Mouse (Mus musculus) ES-Bruce4 (cell line): Measurements from ENCODE around the gene Serpina1e.

Experiments used
- CTCF ChIP-seq: IDR thresholded peaks from one replicate; pipeline ENCODE4 v1.8.1; 2011; ENCODE audit warnings: low read depth, low read length
- EP300 ChIP-seq: IDR thresholded peaks from 2 replicates; pipeline ENCODE4 v1.6.1; 2011; ENCODE audit warnings: low read depth, low read length; ENCODE audit not compliant: insufficient read depth
- POLR2A ChIP-seq: IDR thresholded peaks from one replicate; pipeline ENCODE4 v1.8.1; 2011; ENCODE audit warnings: low read length; ENCODE audit not compliant: insufficient read depth

DNA sequence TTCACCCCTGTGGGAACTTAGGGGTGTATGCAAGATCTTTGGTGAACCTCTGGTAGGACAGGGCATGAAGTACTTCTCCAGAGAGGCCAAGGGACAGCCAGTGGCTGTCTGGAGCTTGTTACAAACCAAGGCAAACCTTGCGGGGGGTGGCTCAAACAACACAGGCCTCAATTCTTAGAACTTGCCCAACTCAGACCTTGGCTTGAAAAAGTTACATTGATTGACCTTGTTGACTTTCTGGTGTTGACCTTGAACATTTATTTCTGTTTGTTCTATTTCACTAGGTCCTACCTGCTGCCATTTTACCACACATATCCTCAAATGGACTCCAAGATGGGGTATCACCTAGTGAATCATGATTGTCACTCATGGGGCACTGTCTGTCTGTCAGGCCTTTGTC is 2.9 kb upstream of the Serpina1e start:
- no peak for TF ChIP-seq POLR2A
- TF ChIP-seq CTCF: no peak
- no peak for TF ChIP-seq EP300
